In the genomic region with DNA sequence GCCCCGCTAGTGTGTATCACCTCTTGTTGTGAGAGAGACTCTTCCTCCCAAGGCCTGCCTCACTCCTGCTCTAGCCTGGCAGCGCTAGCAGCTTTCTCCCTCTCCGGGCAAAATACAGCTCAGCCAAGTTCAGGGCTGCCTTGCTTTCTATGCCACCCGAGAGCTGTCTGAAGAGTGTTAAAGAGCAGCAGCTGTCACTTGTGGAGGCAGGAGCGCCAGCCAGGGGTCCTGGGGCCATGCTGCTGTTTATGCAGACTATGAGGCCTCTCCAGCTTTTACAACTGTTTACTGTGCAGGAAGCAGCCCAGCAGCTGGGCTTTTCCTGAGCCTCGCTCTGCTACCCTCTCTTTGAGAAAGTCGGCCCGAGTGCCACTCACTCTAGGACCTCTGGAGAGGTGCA, we compare ENCODE assay signal across 9 mouse cellular contexts. TPM values are rescaled to one million over a fixed set of nuclear protein-coding genes. Genes with fewer than 3 reads are reported as not detected.
DNase-seq lines count a peak whose midpoint lies in the region; ATAC-seq lines count a peak whose summit lies in the region.
"Had no signal": no experiment of that assay in that cellular context is flagged by ENCODE, and none has a peak within 500 bp of the region (broad histone marks: within the 10 kb centered on the region; RNA-seq: fewer than 3 reads in every experiment).

No protein-coding gene starts in this region.

- ATAC-seq in hindbrain, embryonic 12.5 days (ENCODE audit: low FRiP score) = no peak
- ATAC-seq in liver, embryonic 12.5 days = no peak

- peak overlapping the region; percentile 54 for H3K27ac ChIP-seq in hindbrain, embryonic 10.5 days
- H3K27ac ChIP-seq in hindbrain, embryonic 12.5 days = no peak overlapping the region
- peak overlapping the region; percentile 55; the same call in 1 of the 2 replicates for H3K27ac ChIP-seq in liver, embryonic 12.5 days

- H3K4me2 ChIP-seq in hindbrain, embryonic 12.5 days (replicated peaks) = no peak overlapping the region
- H3K4me2 ChIP-seq in liver, embryonic 12.5 days = peak overlapping the region; percentile 27

- H3K36me3 ChIP-seq in hindbrain, embryonic 10.5 days = no peaks in the 10 kb centered on the region
- no peaks in the 10 kb centered on the region for H3K36me3 ChIP-seq in hindbrain, embryonic 12.5 days
- no peaks in the 10 kb centered on the region for H3K36me3 ChIP-seq in liver, embryonic 12.5 days

- H3K4me1 ChIP-seq in hindbrain, embryonic 10.5 days (replicated peaks) = peaks cover 22% of the 10 kb centered on the region
- peaks cover 10% of the 10 kb centered on the region for H3K4me1 ChIP-seq in hindbrain, embryonic 12.5 days
- H3K4me1 ChIP-seq in liver, embryonic 12.5 days = peaks cover 41% of the 10 kb centered on the region

- no peaks in the 10 kb centered on the region for H3K27me3 ChIP-seq in hindbrain, embryonic 10.5 days (ENCODE audit: insufficient read depth, poor library complexity, severe bottlenecking)
- H3K27me3 ChIP-seq in hindbrain, embryonic 12.5 days = no peaks in the 10 kb centered on the region
- H3K27me3 ChIP-seq in liver, embryonic 12.5 days (replicated peaks) = no peaks in the 10 kb centered on the region

- no peaks in the 10 kb centered on the region for H3K9me3 ChIP-seq in hindbrain, embryonic 10.5 days
- H3K9me3 ChIP-seq in hindbrain, embryonic 12.5 days (replicated peaks) = no peaks in the 10 kb centered on the region
- H3K9me3 ChIP-seq in liver, embryonic 12.5 days (replicated peaks) = no peaks in the 10 kb centered on the region

- 77% methylated on average over 8 of the region's 8 CpGs for WGBS in hindbrain, embryonic 10.5 days
- WGBS in hindbrain, embryonic 12.5 days = 71% methylated on average over 8 of the region's 8 CpGs
- WGBS in liver, embryonic 12.5 days (ENCODE audit: insufficient replicate concordance) = 62% methylated on average over 8 of the region's 8 CpGs

- no peak overlapping the region for H3K9ac ChIP-seq in hindbrain, embryonic 12.5 days
- H3K9ac ChIP-seq in liver, embryonic 12.5 days = no peak overlapping the region

- no peak for DNase-seq in hindbrain, embryonic 10.5 days (ENCODE audit: low spot score)
- DNase-seq in thymus, postnatal 4 days = peak; percentile 22
- no peak for DNase-seq in thymus, postnatal 0 days (ENCODE audit: low spot score)
- DNase-seq in cerebellum, postnatal 36 days = no peak
- no peak for DNase-seq in cerebellum, postnatal 14 days
- DNase-seq: adrenal gland, adult 8-10 months; cerebellum, postnatal 25 days had no signal

- no peak overlapping the region for H3K4me3 ChIP-seq in hindbrain, embryonic 10.5 days
- H3K4me3 ChIP-seq in hindbrain, embryonic 12.5 days = no peak overlapping the region
- H3K4me3 ChIP-seq in liver, embryonic 12.5 days = 0 out of 2 replicates have a peak overlapping the region, but pooled peaks have one; percentile 2

RNA-seq across cellular contexts. Expression of gene Mrvi1, which starts 1.2 kb away (rescaled TPM):
- 0.93 and 1.3 TPM in 2 replicates for polyA plus RNA-seq in hindbrain, embryonic 10.5 days (2016; fragmentation: Nextera tagmentation; extraction: Ambion mirVana)
- 1.3 and 1.4 TPM in 2 replicates for polyA plus RNA-seq in hindbrain, embryonic 12.5 days (2016; fragmentation: Nextera tagmentation; extraction: Ambion mirVana)
- 0.92 and 1.1 TPM in 2 replicates for polyA plus RNA-seq in thymus, postnatal 0 days (2015; fragmentation: Nextera tagmentation; extraction: Ambion mirVana)
- polyA plus RNA-seq in liver, embryonic 12.5 days (2016; fragmentation: Nextera tagmentation; extraction: Ambion mirVana) = 14.7 and 14.9 TPM in 2 replicates

RNA-seq across cellular contexts. Expression of gene Ctr9, which starts 47.7 kb away (rescaled TPM):
- 71.1 and 77.3 TPM in 2 replicates for polyA plus RNA-seq in hindbrain, embryonic 10.5 days (2016; fragmentation: Nextera tagmentation; extraction: Ambion mirVana)
- polyA plus RNA-seq in hindbrain, embryonic 12.5 days (2016; fragmentation: Nextera tagmentation; extraction: Ambion mirVana) = 102 and 104 TPM in 2 replicates
- 42.2 and 45.3 TPM in 2 replicates for polyA plus RNA-seq in thymus, postnatal 0 days (2015; fragmentation: Nextera tagmentation; extraction: Ambion mirVana)
- polyA plus RNA-seq in liver, embryonic 12.5 days (2016; fragmentation: Nextera tagmentation; extraction: Ambion mirVana) = 40.3 and 40.5 TPM in 2 replicates
